Mouse (Mus musculus): ENCODE data around the gene Asb17. TPM values are rescaled to one million over a fixed set of nuclear protein-coding genes. Genes with fewer than 3 reads are reported as not detected.
"Not testable (repeated sequence)": the region's sequence is repeated elsewhere in the genome, so short reads cannot be mapped to it uniquely, and the experiment has no call there.

The Asb17 gene
- polyA plus RNA-seq, 1 experiment = not detected

- Histone ChIP-seq H3K4me3 (ENCODE audit: insufficient read depth, low read depth, low read length) (no peak overlapping the region), H3K27ac (replicated peaks; ENCODE audit: low read depth, low read length) (no peak overlapping the region)
Observed at GRCm38 (mm10) chr3:153847207-153847733, 3.3 kb downstream of the Asb17 start.

GRCm38 (mm10) chr3:153849368-153850015 lies 5.5 kb downstream of the Asb17 start:
- H3K4me3 ChIP-seq (ENCODE audit: insufficient read depth, low read depth, low read length) = no peak overlapping the region
- H3K4me1 ChIP-seq (ENCODE audit: control insufficient read depth, insufficient read depth, insufficient read length, low read length) = no peaks in the 10 kb centered on the region
- no peak overlapping the region for H3K27ac ChIP-seq (replicated peaks; ENCODE audit: low read depth, low read length)

More at GRCm38 (mm10) chr3:153847207-153847733, 3.3 kb downstream of the Asb17 start:
- no peaks in the 10 kb centered on the region for H3K4me1 ChIP-seq (ENCODE audit: control insufficient read depth, insufficient read depth, insufficient read length, low read length)

GRCm38 (mm10) chr3:153850759-153851158 lies 6.8 kb downstream of the Asb17 start:
- no peak overlapping the region for H3K4me3 ChIP-seq (ENCODE audit: insufficient read depth, low read depth, low read length)
- H3K27ac ChIP-seq (replicated peaks; ENCODE audit: low read depth, low read length) = no peak overlapping the region

GRCm38 (mm10) chr3:153852266-153852665 lies 8.3 kb downstream of the Asb17 start:
- Histone ChIP-seq H3K4me3 (ENCODE audit: insufficient read depth, low read depth, low read length) (no peak overlapping the region), H3K27ac (replicated peaks; ENCODE audit: low read depth, low read length) (no peak overlapping the region), H3K4me1 (ENCODE audit: control insufficient read depth, insufficient read depth, insufficient read length, low read length) (no peaks in the 10 kb centered on the region)

More at GRCm38 (mm10) chr3:153850759-153851158, 6.8 kb downstream of the Asb17 start:
- H3K4me1 ChIP-seq (ENCODE audit: control insufficient read depth, insufficient read depth, insufficient read length, low read length) = no peaks in the 10 kb centered on the region

- Histone ChIP-seq H3K4me3 (ENCODE audit: insufficient read depth, low read depth, low read length) (no peak overlapping the region), H3K27ac (replicated peaks; ENCODE audit: low read depth, low read length) (no peak overlapping the region)
Observed at GRCm38 (mm10) chr3:153858350-153859001, 14.5 kb downstream of the Asb17 start.

GRCm38 (mm10) chr3:153860392-153860791 lies 16.4 kb downstream of the Asb17 start:
- H3K27ac ChIP-seq (replicated peaks; ENCODE audit: low read depth, low read length); H3K4me1 ChIP-seq (ENCODE audit: control insufficient read depth, insufficient read depth, insufficient read length, low read length); H3K4me3 ChIP-seq (ENCODE audit: insufficient read depth, low read depth, low read length): not testable (repeated sequence)

More at GRCm38 (mm10) chr3:153858350-153859001, 14.5 kb downstream of the Asb17 start:
- no peaks in the 10 kb centered on the region for H3K4me1 ChIP-seq (ENCODE audit: control insufficient read depth, insufficient read depth, insufficient read length, low read length)

GRCm38 (mm10) chr3:153863816-153864215 lies 19.8 kb downstream of the Asb17 start:
- Histone ChIP-seq H3K4me3 (ENCODE audit: insufficient read depth, low read depth, low read length) (no peak overlapping the region), H3K27ac (replicated peaks; ENCODE audit: low read depth, low read length) (no peak overlapping the region), H3K4me1 (ENCODE audit: control insufficient read depth, insufficient read depth, insufficient read length, low read length) (no peaks in the 10 kb centered on the region)

GRCm38 (mm10) chr3:153864636-153865429 lies 20.8 kb downstream of the Asb17 start:
- Histone ChIP-seq H3K27ac (replicated peaks; ENCODE audit: low read depth, low read length) (no peak overlapping the region), H3K4me1 (ENCODE audit: control insufficient read depth, insufficient read depth, insufficient read length, low read length) (no peaks in the 10 kb centered on the region), H3K4me3 (ENCODE audit: insufficient read depth, low read depth, low read length) (no peak overlapping the region)

- Histone ChIP-seq H3K4me1 (ENCODE audit: control insufficient read depth, insufficient read depth, insufficient read length, low read length) (no peaks in the 10 kb centered on the region), H3K4me3 (ENCODE audit: insufficient read depth, low read depth, low read length) (no peak overlapping the region), H3K27ac (replicated peaks; ENCODE audit: low read depth, low read length) (no peak overlapping the region)
Observed at GRCm38 (mm10) chr3:153867149-153868136, 23.4 kb downstream of the Asb17 start.

- Histone ChIP-seq H3K4me3 (ENCODE audit: insufficient read depth, low read depth, low read length) (no peak overlapping the region), H3K4me1 (ENCODE audit: control insufficient read depth, insufficient read depth, insufficient read length, low read length) (no peaks in the 10 kb centered on the region), H3K27ac (replicated peaks; ENCODE audit: low read depth, low read length) (no peak overlapping the region)
Observed at GRCm38 (mm10) chr3:153871396-153871795, 27.4 kb downstream of the Asb17 start.

- H3K4me1 ChIP-seq (ENCODE audit: control insufficient read depth, insufficient read depth, insufficient read length, low read length) = no peaks in the 10 kb centered on the region
- H3K27ac ChIP-seq (replicated peaks; ENCODE audit: low read depth, low read length) = no peak overlapping the region
- no peak overlapping the region for H3K4me3 ChIP-seq (ENCODE audit: insufficient read depth, low read depth, low read length)
Observed at GRCm38 (mm10) chr3:153886296-153886695, 42.3 kb downstream of the Asb17 start.

GRCm38 (mm10) chr3:153888141-153888540 lies 44.1 kb downstream of the Asb17 start:
- no peak overlapping the region for H3K4me3 ChIP-seq (ENCODE audit: insufficient read depth, low read depth, low read length)
- no peak overlapping the region for H3K27ac ChIP-seq (replicated peaks; ENCODE audit: low read depth, low read length)
- H3K4me1 ChIP-seq (ENCODE audit: control insufficient read depth, insufficient read depth, insufficient read length, low read length) = no peaks in the 10 kb centered on the region

GRCm38 (mm10) chr3:153889188-153889781 lies 45.3 kb downstream of the Asb17 start:
- Histone ChIP-seq H3K27ac (replicated peaks; ENCODE audit: low read depth, low read length) (no peak overlapping the region), H3K4me3 (ENCODE audit: insufficient read depth, low read depth, low read length) (no peak overlapping the region), H3K4me1 (ENCODE audit: control insufficient read depth, insufficient read depth, insufficient read length, low read length) (no peaks in the 10 kb centered on the region)

GRCm38 (mm10) chr3:153895454-153895853 lies 51.4 kb downstream of the Asb17 start:
- Histone ChIP-seq H3K27ac (replicated peaks; ENCODE audit: low read depth, low read length) (no peak overlapping the region), H3K4me3 (ENCODE audit: insufficient read depth, low read depth, low read length) (no peak overlapping the region), H3K4me1 (ENCODE audit: control insufficient read depth, insufficient read depth, insufficient read length, low read length) (no peaks in the 10 kb centered on the region; the same call in 1 of the 2 replicates)
